Mouse (Mus musculus): ENCODE results near the gene Mfap2.

GRCm38 (mm10) chr4:140987476-140987875 lies 22.7 kb upstream of the Mfap2 start:
- TF ChIP-seq CTCF (IDR thresholded peaks at IDR 0.05; ENCODE audit: low read depth, low read length) (no peak), POLR2A (IDR thresholded peaks at IDR 0.05; ENCODE audit: borderline replicate concordance, low read depth, low read length) (no peak)
